Mouse (Mus musculus) heart, embryonic 12.5 days (tissue): ENCODE measurements around the gene F5. TPM values are rescaled to one million over a fixed set of nuclear protein-coding genes. Genes with fewer than 3 reads are reported as not detected.

Experiments used
- ATAC-seq: fragments of 200-750 bp; cut with Nextera tagmentation; 2 replicates; pipeline ENCODE4 v1.8.0; 2017; ENCODE audit warnings: moderate TSS enrichment, moderate library complexity; ENCODE audit not compliant: insufficient number of reproducible peaks, low FRiP score
- H3K27ac ChIP-seq: fragments of 300-500 bp; sonication (generic); 2 replicates; pipeline ENCODE4 v1.5.1; 2016; ENCODE audit warnings: mild to moderate bottlenecking, moderate library complexity; ENCODE audit not compliant: poor library complexity, severe bottlenecking
- H3K27me3 ChIP-seq: fragments of 300-500 bp; sonication (generic); replicated peaks from 2 replicates; pipeline ENCODE4 v1.6.1; 2016; ENCODE audit warnings: mild to moderate bottlenecking, moderate library complexity
- H3K36me3 ChIP-seq: fragments of 300-500 bp; sonication (generic); 2 replicates; pipeline ENCODE4 v1.6.1; 2016; ENCODE audit warnings: mild to moderate bottlenecking, moderate library complexity
- H3K4me1 ChIP-seq: fragments of 300-500 bp; sonication (generic); replicated peaks from 2 replicates; pipeline ENCODE4 v1.6.1; 2016; ENCODE audit warnings: mild to moderate bottlenecking
- H3K4me2 ChIP-seq: fragments of 300-500 bp; sonication (generic); 2 replicates; pipeline ENCODE4 v1.6.1; 2016; ENCODE audit warnings: mild to moderate bottlenecking, moderate library complexity
- H3K4me3 ChIP-seq: fragments of 300-500 bp; sonication (generic); 2 replicates; pipeline ENCODE4 v1.5.1; 2016; ENCODE audit warnings: mild to moderate bottlenecking
- H3K9ac ChIP-seq: fragments of 300-500 bp; sonication (generic); 2 replicates; pipeline ENCODE4 v1.6.1; 2016; ENCODE audit warnings: mild to moderate bottlenecking, moderate library complexity
- H3K9me3 ChIP-seq: fragments of 300-500 bp; sonication (generic); replicated peaks from 2 replicates; pipeline ENCODE4 v1.6.1; 2016; ENCODE audit warnings: mild to moderate bottlenecking, moderate library complexity
- WGBS: fragments of 180-500 bp; shearing (Covaris S2); methylation state at CpG from one replicate; pipeline ENCODE4 v1.1.7; 2016; 5-methylcytosine and 5-hydroxymethylcytosine counted together
- polyA plus RNA-seq: library from polyadenylated mRNA; unstranded; fragments of >200 nt; fragmentation: Nextera tagmentation; extraction: Ambion mirVana; gene quantifications from 2 replicates; pipeline ENCODE4 v1.2.1, GENCODE M21; 2016

Gene F5
- polyA plus RNA-seq, 1 experiment from 2014 or later: 0.55 TPM

GRCm38 (mm10) chr1:164158571-164158970, 6.9 kb downstream of the F5 start:
- no peak overlapping the region for H3K4me3 ChIP-seq
- no peaks in the 10 kb centered on the region for H3K4me1 ChIP-seq
- H3K36me3 ChIP-seq: no peaks in the 10 kb centered on the region
- no peaks in the 10 kb centered on the region for H3K27me3 ChIP-seq
- no peak for ATAC-seq
- no peak overlapping the region for H3K4me2 ChIP-seq
- H3K9me3 ChIP-seq: no peaks in the 10 kb centered on the region
- H3K9ac ChIP-seq: no peak overlapping the region
- 71% methylated on average over 4 of the region's 4 CpGs for WGBS
- no peak overlapping the region for H3K27ac ChIP-seq

- ATAC-seq: no peak
- WGBS: 87% methylated on average over 2 of the region's 2 CpGs
- no peaks in the 10 kb centered on the region for H3K27me3 ChIP-seq
These were observed 8.1 kb downstream of the F5 start for GRCm38 (mm10) chr1:164159781-164160180.

GRCm38 (mm10) chr1:164162745-164163144, 11.1 kb downstream of the F5 start:
- Histone ChIP-seq H3K27me3 (no peaks in the 10 kb centered on the region), H3K9ac (no peak overlapping the region), H3K27ac (no peak overlapping the region), H3K4me2 (no peak overlapping the region), H3K4me1 (no peaks in the 10 kb centered on the region), H3K4me3 (no peak overlapping the region), H3K36me3 (no peaks in the 10 kb centered on the region), H3K9me3 (no peaks in the 10 kb centered on the region)
- ATAC-seq: no peak
- WGBS: 72% methylated on average over 5 of the region's 5 CpGs

More at GRCm38 (mm10) chr1:164159781-164160180, 8.1 kb downstream of the F5 start:
- H3K4me2 ChIP-seq: no peak overlapping the region
- no peak overlapping the region for H3K4me3 ChIP-seq
- H3K36me3 ChIP-seq: no peaks in the 10 kb centered on the region
- H3K27ac ChIP-seq: no peak overlapping the region
- no peaks in the 10 kb centered on the region for H3K4me1 ChIP-seq
- H3K9ac ChIP-seq: no peak overlapping the region
- H3K9me3 ChIP-seq: no peaks in the 10 kb centered on the region

- Histone ChIP-seq H3K27ac (no peak overlapping the region), H3K4me1 (no peaks in the 10 kb centered on the region), H3K4me3 (no peak overlapping the region), H3K4me2 (no peak overlapping the region), H3K9ac (no peak overlapping the region), H3K27me3 (no peaks in the 10 kb centered on the region), H3K9me3 (no peaks in the 10 kb centered on the region), H3K36me3 (no peaks in the 10 kb centered on the region)
- WGBS: 72% methylated on average over 4 of the region's 4 CpGs
- ATAC-seq: no peak
These were observed 17.2 kb downstream of the F5 start for GRCm38 (mm10) chr1:164168818-164169217.

GRCm38 (mm10) chr1:164170434-164170833, 18.8 kb downstream of the F5 start:
- H3K9me3 ChIP-seq: no peaks in the 10 kb centered on the region
- H3K9ac ChIP-seq: no peak overlapping the region
- H3K36me3 ChIP-seq: no peaks in the 10 kb centered on the region
- H3K4me2 ChIP-seq: no peak overlapping the region
- no peak for ATAC-seq
- WGBS: 47% methylated on average over 2 of the region's 2 CpGs
- H3K27me3 ChIP-seq: no peaks in the 10 kb centered on the region
- no peak overlapping the region for H3K4me3 ChIP-seq
- no peak overlapping the region for H3K27ac ChIP-seq
- H3K4me1 ChIP-seq: no peaks in the 10 kb centered on the region

GRCm38 (mm10) chr1:164173145-164173544, 21.5 kb downstream of the F5 start:
- H3K4me3 ChIP-seq: no peak overlapping the region
- no peak overlapping the region for H3K4me2 ChIP-seq
- no peaks in the 10 kb centered on the region for H3K27me3 ChIP-seq
- WGBS: 79% methylated on average over 4 of the region's 4 CpGs
- no peak overlapping the region for H3K9ac ChIP-seq
- H3K36me3 ChIP-seq: no peaks in the 10 kb centered on the region
- no peak for ATAC-seq
- no peak overlapping the region for H3K27ac ChIP-seq
- no peaks in the 10 kb centered on the region for H3K4me1 ChIP-seq
- no peaks in the 10 kb centered on the region for H3K9me3 ChIP-seq

GRCm38 (mm10) chr1:164176856-164177255, 25.2 kb downstream of the F5 start:
- no peaks in the 10 kb centered on the region for H3K27me3 ChIP-seq
- H3K36me3 ChIP-seq: no peaks in the 10 kb centered on the region
- no peaks in the 10 kb centered on the region for H3K9me3 ChIP-seq
- no peak overlapping the region for H3K4me2 ChIP-seq
- H3K4me3 ChIP-seq: no peak overlapping the region
- H3K9ac ChIP-seq: no peak overlapping the region
- no peak for ATAC-seq
- no peaks in the 10 kb centered on the region for H3K4me1 ChIP-seq
- H3K27ac ChIP-seq: no peak overlapping the region

GRCm38 (mm10) chr1:164178429-164178828, 26.8 kb downstream of the F5 start:
- Histone ChIP-seq H3K27ac (no peak overlapping the region), H3K9me3 (no peaks in the 10 kb centered on the region), H3K4me2 (no peak overlapping the region), H3K9ac (no peak overlapping the region), H3K36me3 (no peaks in the 10 kb centered on the region), H3K4me3 (no peak overlapping the region), H3K4me1 (no peaks in the 10 kb centered on the region), H3K27me3 (no peaks in the 10 kb centered on the region)
- 66% methylated on average over 6 of the region's 6 CpGs for WGBS
- ATAC-seq: no peak

- Histone ChIP-seq H3K36me3 (no peaks in the 10 kb centered on the region), H3K9ac (no peak overlapping the region)
- ATAC-seq: no peak
These were observed 32.7 kb downstream of the F5 start for GRCm38 (mm10) chr1:164184142-164184870.

GRCm38 (mm10) chr1:164184871-164185223, 33.2 kb downstream of the F5 start:
- ATAC-seq: no peak
- Histone ChIP-seq H3K27ac (no peak overlapping the region), H3K4me1 (no peaks in the 10 kb centered on the region), H3K9me3 (no peaks in the 10 kb centered on the region), H3K4me3 (no peak overlapping the region), H3K9ac (no peak overlapping the region), H3K4me2 (no peak overlapping the region), H3K27me3 (no peaks in the 10 kb centered on the region), H3K36me3 (no peaks in the 10 kb centered on the region)
- 35% methylated on average over 8 of the region's 8 CpGs for WGBS

More at GRCm38 (mm10) chr1:164184142-164184870, 32.7 kb downstream of the F5 start:
- Histone ChIP-seq H3K27me3 (no peaks in the 10 kb centered on the region), H3K27ac (no peak overlapping the region), H3K9me3 (no peaks in the 10 kb centered on the region), H3K4me3 (no peak overlapping the region), H3K4me2 (peak overlapping the region; percentile 48), H3K4me1 (no peaks in the 10 kb centered on the region)
- WGBS: 44% methylated on average over 16 of the region's 16 CpGs

GRCm38 (mm10) chr1:164185316-164185715, 33.7 kb downstream of the F5 start:
- Histone ChIP-seq H3K9ac (no peak overlapping the region), H3K27ac (no peak overlapping the region), H3K4me3 (no peak overlapping the region), H3K27me3 (no peaks in the 10 kb centered on the region), H3K4me1 (no peaks in the 10 kb centered on the region), H3K36me3 (no peaks in the 10 kb centered on the region), H3K4me2 (no peak overlapping the region), H3K9me3 (no peaks in the 10 kb centered on the region)
- no peak for ATAC-seq
- WGBS: 82% methylated on average over 4 of the region's 4 CpGs

- Histone ChIP-seq H3K9ac (no peak overlapping the region), H3K27me3 (no peaks in the 10 kb centered on the region), H3K27ac (no peak overlapping the region), H3K36me3 (no peaks in the 10 kb centered on the region), H3K4me3 (no peak overlapping the region), H3K4me2 (no peak overlapping the region), H3K4me1 (no peaks in the 10 kb centered on the region), H3K9me3 (no peaks in the 10 kb centered on the region)
- ATAC-seq: no peak
- WGBS: 85% methylated on average over 1 of the region's 1 CpGs
These were observed 35.4 kb downstream of the F5 start for GRCm38 (mm10) chr1:164187002-164187560.
